Mouse (Mus musculus) CD4-positive, CD25-positive, alpha-beta regulatory T cell (primary cell): ENCODE measurements around the gene Crhr1. TPM values are rescaled to one million over a fixed set of nuclear protein-coding genes. Genes with fewer than 3 reads are reported as not detected.

Experiments
- polyA plus RNA-seq: library from polyadenylated mRNA; unstranded; fragments of 100-300 nt; shearing (Covaris generic); gene quantifications from one replicate; pipeline ENCODE4 v1.2.1, GENCODE M21; 2017

Crhr1 gene
- not detected for polyA plus RNA-seq

GRCm38 (mm10) chr11:104132580-104133441 is at the start of gene Crhr1:
Gene Crhr1 (plus strand): TSS chr11:104132855.

GRCm38 (mm10) chr11:104186135-104186836 is 53.6 kb downstream of the Crhr1 start, which contains the start of gene Sppl2c:
Gene Sppl2c (plus strand): TSS chr11:104186327.

Other genes starting within 250 kb of the Crhr1 start
- gene Nsf, start 178.8 kb upstream of the Crhr1 start, polyA plus RNA-seq = 80.7 TPM
- 17.3 TPM for gene Arf2, start 166.1 kb upstream of the Crhr1 start, polyA plus RNA-seq
- gene Sppl2c, start 53.5 kb downstream of the Crhr1 start, polyA plus RNA-seq = not detected
- 0.31 TPM for gene Mapt, start 98.5 kb downstream of the Crhr1 start, polyA plus RNA-seq